ENCODE assay signal across 8 mouse cellular contexts in the genomic region with DNA sequence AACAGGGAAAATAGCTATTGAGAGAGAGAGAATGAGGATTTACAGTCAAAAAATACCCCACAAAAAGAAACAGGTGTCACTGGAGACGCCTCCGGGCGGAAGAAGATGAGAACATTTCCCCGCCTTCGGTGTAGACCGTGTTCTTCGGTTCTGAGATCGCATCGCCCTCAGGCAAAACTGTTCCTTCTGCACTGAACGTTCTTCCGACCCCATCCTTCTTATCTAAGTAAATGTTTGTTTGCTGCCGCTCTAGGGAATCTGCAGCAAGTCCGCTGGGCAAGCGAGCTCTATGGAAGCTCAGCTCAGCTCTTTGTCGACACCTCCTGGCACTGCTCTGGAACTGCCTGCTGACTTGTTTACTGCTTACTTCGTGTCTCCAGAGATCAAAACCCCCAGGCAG. TPM values are rescaled to one million over a fixed set of nuclear protein-coding genes. Genes with fewer than 3 reads are reported as not detected.
DNase-seq lines count a peak whose midpoint lies in the region; ATAC-seq and TF ChIP-seq lines count a peak whose summit lies in the region.

No protein-coding gene starts in this region.

- H3K4me3 ChIP-seq in embryonic facial prominence, embryonic 14.5 days (ENCODE audit: low read depth, low read length) = peak overlapping the region; percentile 39
- H3K4me3 ChIP-seq in limb, embryonic 13.5 days = peak overlapping the region; percentile 41
- H3K4me3 ChIP-seq in midbrain, embryonic 15.5 days = peak overlapping the region; percentile 43
- H3K4me3 ChIP-seq in spleen, adult 2 months (ENCODE audit: extremely low read depth, insufficient read depth, insufficient read length) = peak overlapping the region; percentile 58

- H3K4me1 ChIP-seq in embryonic facial prominence, embryonic 14.5 days (ENCODE audit: control insufficient read depth, insufficient read depth, low read length) = no peaks in the 10 kb centered on the region
- H3K4me1 ChIP-seq in limb, embryonic 13.5 days = no peaks in the 10 kb centered on the region
- 0 out of 2 replicates have a peak, but pooled peaks cover 3% of the 10 kb centered on the region for H3K4me1 ChIP-seq in midbrain, embryonic 15.5 days
- H3K4me1 ChIP-seq in spleen, adult 2 months (ENCODE audit: control insufficient read depth, insufficient read depth, insufficient read length) = no peaks in the 10 kb centered on the region

- ATAC-seq in embryonic facial prominence, embryonic 14.5 days (ENCODE audit: low read depth) = peak; percentile 88
- ATAC-seq in limb, embryonic 13.5 days (ENCODE audit: low FRiP score, low read depth) = peak; percentile 64; the same call in 1 of the 2 replicates
- peak; percentile 82 for ATAC-seq in midbrain, embryonic 15.5 days (replicated peaks)

- H3K9ac ChIP-seq in embryonic facial prominence, embryonic 14.5 days (ENCODE audit: low read depth, low read length) = peak overlapping the region; percentile 48
- H3K9ac ChIP-seq in limb, embryonic 13.5 days = peak overlapping the region; percentile 27
- H3K9ac ChIP-seq in midbrain, embryonic 15.5 days = peak overlapping the region; percentile 31; the same call in 1 of the 2 replicates

- H3K9me3 ChIP-seq in embryonic facial prominence, embryonic 14.5 days (ENCODE audit: control insufficient read depth, low read length) = no peaks in the 10 kb centered on the region
- H3K9me3 ChIP-seq in limb, embryonic 13.5 days = no peaks in the 10 kb centered on the region
- no peaks in the 10 kb centered on the region for H3K9me3 ChIP-seq in midbrain, embryonic 15.5 days

- no peaks in the 10 kb centered on the region for H3K36me3 ChIP-seq in embryonic facial prominence, embryonic 14.5 days (ENCODE audit: control insufficient read depth, insufficient read depth, low read length)
- no peaks in the 10 kb centered on the region for H3K36me3 ChIP-seq in limb, embryonic 13.5 days
- H3K36me3 ChIP-seq in midbrain, embryonic 15.5 days (replicated peaks) = no peaks in the 10 kb centered on the region
- no peaks in the 10 kb centered on the region for H3K36me3 ChIP-seq in spleen, adult 2 months (ENCODE audit: control insufficient read depth, insufficient read depth, low read length)

- peak; percentile 86 for DNase-seq in A20 (ENCODE audit: low read depth, low spot score)
- peak; percentile 11 to 44 for DNase-seq in adrenal gland, postnatal 4 days (ENCODE audit: low spot score in 2 of 2)
- DNase-seq in embryonic facial prominence, embryonic 14.5 days (ENCODE audit: low spot score) = peak; percentile 92
- peak; percentile 38 to 68 for DNase-seq in heart, adult 9 months (ENCODE audit: low spot score in 2 of 2)
- DNase-seq in kidney, adult 9 months = peak; percentile 84
- DNase-seq in spleen, adult 2 months (ENCODE audit: low read depth in 1 of 2, low spot score in 2 of 2) = peak; percentile 50 to 61

- no peak for TF ChIP-seq POLR2A in spleen, adult 2 months (IDR thresholded peaks at IDR 0.05; ENCODE audit: low read depth, low read length)

- peak; percentile 80; the same call in 1 of the 2 replicates for TF ChIP-seq CTCF in spleen, adult 2 months (IDR thresholded peaks at IDR 0.05; ENCODE audit: extremely low read depth, insufficient read depth, insufficient read length, insufficient replicate concordance)

- H3K27me3 ChIP-seq in embryonic facial prominence, embryonic 14.5 days (replicated peaks; ENCODE audit: control insufficient read depth, insufficient read depth, low read length) = no peaks in the 10 kb centered on the region
- H3K27me3 ChIP-seq in limb, embryonic 13.5 days = no peaks in the 10 kb centered on the region
- no peaks in the 10 kb centered on the region for H3K27me3 ChIP-seq in midbrain, embryonic 15.5 days (replicated peaks)
- H3K27me3 ChIP-seq in spleen, adult 2 months (ENCODE audit: control insufficient read depth, insufficient read depth, low read length) = no peaks in the 10 kb centered on the region

- WGBS in embryonic facial prominence, embryonic 14.5 days = under 1% methylated on average over 16 of the region's 16 CpGs
- 1% methylated on average over 16 of the region's 16 CpGs for WGBS in limb, embryonic 13.5 days
- WGBS in midbrain, embryonic 15.5 days = under 1% methylated on average over 16 of the region's 16 CpGs
- under 1% methylated on average over 16 of the region's 16 CpGs for WGBS in spleen, adult 2 months

- peak overlapping the region; percentile 63 for H3K4me2 ChIP-seq in embryonic facial prominence, embryonic 14.5 days (ENCODE audit: low read depth, low read length)
- H3K4me2 ChIP-seq in limb, embryonic 13.5 days (replicated peaks) = peak overlapping the region; percentile 68
- peak overlapping the region; percentile 67 for H3K4me2 ChIP-seq in midbrain, embryonic 15.5 days

- H3K27ac ChIP-seq in embryonic facial prominence, embryonic 14.5 days (replicated peaks; ENCODE audit: low read depth, low read length) = no peak overlapping the region
- no peak overlapping the region for H3K27ac ChIP-seq in limb, embryonic 13.5 days
- peak overlapping the region; percentile 63 for H3K27ac ChIP-seq in midbrain, embryonic 15.5 days
- no peak overlapping the region for H3K27ac ChIP-seq in spleen, adult 2 months (ENCODE audit: insufficient read depth, low read length)

RNA-seq across cellular contexts. Expression of gene Abcc12, which starts 5.0 kb away (rescaled TPM):
- total RNA-seq in adrenal gland, postnatal 4 days (2021) = under 1 TPM; 0.17 to 0.23 TPM
- polyA plus RNA-seq in embryonic facial prominence, embryonic 14.5 days (2014; fragmentation: Nextera tagmentation; extraction: Ambion mirVana) = 0.16 and 0.29 TPM in 2 replicates
- 0.13 and 0.15 TPM in 2 replicates for polyA plus RNA-seq in limb, embryonic 13.5 days (2015; fragmentation: Nextera tagmentation; extraction: Ambion mirVana)
- 0.06 and 0.15 TPM in 2 replicates for polyA plus RNA-seq in midbrain, embryonic 15.5 days (2015; fragmentation: Nextera tagmentation; extraction: Ambion mirVana)
- 0.08 TPM in 1 of 2 replicates, not detected in the other for polyA plus RNA-seq in spleen, adult 2 months (2012; rRNA removed)

RNA-seq across cellular contexts. Expression of gene Lonp2, which starts 38.3 kb away (rescaled TPM):
- 10 to 100 TPM; 82.2 to 82.3 TPM for total RNA-seq in adrenal gland, postnatal 4 days (2021)
- 55.7 and 58.2 TPM in 2 replicates for polyA plus RNA-seq in embryonic facial prominence, embryonic 14.5 days (2014; fragmentation: Nextera tagmentation; extraction: Ambion mirVana)
- polyA plus RNA-seq in limb, embryonic 13.5 days (2015; fragmentation: Nextera tagmentation; extraction: Ambion mirVana) = 58.8 and 61.7 TPM in 2 replicates
- polyA plus RNA-seq in midbrain, embryonic 15.5 days (2015; fragmentation: Nextera tagmentation; extraction: Ambion mirVana) = 84.7 and 86.6 TPM in 2 replicates
- 32.6 and 48.9 TPM in 2 replicates for polyA plus RNA-seq in spleen, adult 2 months (2012; rRNA removed)

Comparison
In these comparisons a context has a peak if more than half of its experiments do, and no peak if none do; other contexts are left out.
1. DNase-seq: peak in every context shown above with its lines; median percentile 92 in embryonic facial prominence, embryonic 14.5 days; 86 in A20; 84 in kidney, adult 9 months; 56 in spleen, adult 2 months; 53 in heart, adult 9 months; 28 in adrenal gland, postnatal 4 days.